Mouse (Mus musculus) hindbrain, embryonic 16.5 days (tissue): Measurements from ENCODE around the gene Rai14. TPM values are rescaled to one million over a fixed set of nuclear protein-coding genes. Genes with fewer than 3 reads are reported as not detected.

Experiments used
- ATAC-seq: fragments of 200-750 bp; cut with Nextera tagmentation; 2 replicates; pipeline ENCODE4 v1.8.0; 2017; ENCODE audit warnings: moderate TSS enrichment, moderate library complexity
- H3K27ac ChIP-seq: fragments of 300-500 bp; sonication (generic); 2 replicates; pipeline ENCODE4 v1.5.1; 2014; ENCODE audit warnings: low read depth, mild to moderate bottlenecking, control low read depth, low read length, moderate library complexity
- H3K27me3 ChIP-seq: fragments of 300-500 bp; sonication (generic); replicated peaks from 2 replicates; pipeline ENCODE4 v1.6.1; 2014; ENCODE audit warnings: low read length; ENCODE audit not compliant: control insufficient read depth, insufficient read depth
- H3K36me3 ChIP-seq: fragments of 300-500 bp; sonication (generic); 2 replicates; pipeline ENCODE4 v1.6.1; 2014; ENCODE audit warnings: mild to moderate bottlenecking, low read length, moderate library complexity, mixed read lengths; ENCODE audit not compliant: control insufficient read depth, insufficient read depth
- H3K4me1 ChIP-seq: fragments of 300-500 bp; sonication (generic); 2 replicates; pipeline ENCODE4 v1.6.1; 2014; ENCODE audit warnings: low read depth, low read length; ENCODE audit not compliant: control insufficient read depth, insufficient read depth
- H3K4me2 ChIP-seq: fragments of 300-500 bp; sonication (generic); 2 replicates; pipeline ENCODE4 v1.6.1; 2014; ENCODE audit warnings: mild to moderate bottlenecking, low read length, control low read depth, moderate library complexity
- H3K4me3 ChIP-seq: fragments of 300-500 bp; sonication (generic); 2 replicates; pipeline ENCODE4 v1.5.1; 2014; ENCODE audit warnings: mild to moderate bottlenecking, low read length, control low read depth, moderate library complexity
- H3K9ac ChIP-seq: fragments of 300-500 bp; sonication (generic); 2 replicates; pipeline ENCODE4 v1.6.1; 2014; ENCODE audit warnings: low read depth, mild to moderate bottlenecking, control low read depth, low read length, moderate library complexity
- H3K9me3 ChIP-seq: fragments of 300-500 bp; sonication (generic); 2 replicates; pipeline ENCODE4 v1.6.1; 2014; ENCODE audit warnings: mild to moderate bottlenecking, low read length, moderate library complexity; ENCODE audit not compliant: control insufficient read depth
- WGBS: fragments of 180-500 bp; shearing (Covaris S2); extraction: QIAGEN DNeasy Blood & Tissue Kit; methylation state at CpG from one replicate; pipeline ENCODE4 v1.1.7; 2014; 5-methylcytosine and 5-hydroxymethylcytosine counted together
- polyA plus RNA-seq: library from polyadenylated mRNA; unstranded; fragments of >200 nt; fragmentation: Nextera tagmentation; extraction: Ambion mirVana; gene quantifications from 2 replicates; pipeline ENCODE4 v1.2.1, GENCODE M21; 2015

The Rai14 gene
- polyA plus RNA-seq, 1 experiment from 2014 or later, result 8.2 TPM

GRCm38 (mm10) chr15:10579159-10579558 lies 135.3 kb downstream of the Rai14 start:
- no peak overlapping the region for H3K27ac ChIP-seq
- H3K4me1 ChIP-seq, result no peaks in the 10 kb centered on the region
- WGBS, result 94% methylated on average over 3 of the region's 3 CpGs
- ATAC-seq, result no peak
- H3K9me3 ChIP-seq, result no peaks in the 10 kb centered on the region
- no peak overlapping the region for H3K4me3 ChIP-seq
- H3K9ac ChIP-seq, result no peak overlapping the region
- no peaks in the 10 kb centered on the region for H3K27me3 ChIP-seq
- H3K4me2 ChIP-seq, result no peak overlapping the region
- H3K36me3 ChIP-seq, result no peaks in the 10 kb centered on the region

- H3K9ac ChIP-seq, result no peak overlapping the region
- H3K9me3 ChIP-seq, result no peaks in the 10 kb centered on the region
- WGBS, result 81% methylated on average over 7 of the region's 7 CpGs
- H3K4me1 ChIP-seq, result no peaks in the 10 kb centered on the region
- ATAC-seq, result no peak
- no peaks in the 10 kb centered on the region for H3K27me3 ChIP-seq
- no peak overlapping the region for H3K4me3 ChIP-seq
- no peak overlapping the region for H3K4me2 ChIP-seq
- H3K36me3 ChIP-seq, result no peaks in the 10 kb centered on the region
- no peak overlapping the region for H3K27ac ChIP-seq
These were observed 147.9 kb downstream of the Rai14 start for GRCm38 (mm10) chr15:10566486-10566885.

DNA sequence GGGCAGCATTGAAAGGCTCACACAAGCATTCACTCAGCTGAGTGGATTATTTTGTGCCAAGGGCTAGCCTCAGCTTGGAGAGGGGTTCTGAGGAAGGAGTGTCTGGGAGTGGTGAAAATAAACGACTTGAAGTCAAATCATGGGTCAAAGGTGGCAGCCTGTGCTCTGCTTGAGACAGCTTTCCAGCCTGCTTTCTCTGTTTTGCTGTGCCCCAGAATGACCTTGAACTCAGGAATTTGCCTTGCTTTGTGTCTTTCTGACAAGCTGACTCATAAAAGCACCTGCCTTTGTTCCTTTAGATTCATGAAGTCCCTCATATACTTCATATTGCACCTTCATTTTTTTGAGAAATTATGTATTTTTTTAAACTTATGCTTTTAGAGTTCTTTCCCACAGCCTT lies 150.2 kb downstream of the Rai14 start:
- Histone ChIP-seq H3K27ac (no peak overlapping the region), H3K4me1 (no peaks in the 10 kb centered on the region), H3K36me3 (no peaks in the 10 kb centered on the region), H3K4me2 (no peak overlapping the region), H3K9ac (no peak overlapping the region), H3K27me3 (no peaks in the 10 kb centered on the region), H3K9me3 (no peaks in the 10 kb centered on the region), H3K4me3 (no peak overlapping the region)
- ATAC-seq, result no peak
- whole genome bisulfite sequencing, result 42% methylated on average over 1 of the region's 1 CpGs

- H3K27me3 ChIP-seq, result no peaks in the 10 kb centered on the region
- H3K27ac ChIP-seq, result no peak overlapping the region
- no peak for ATAC-seq
- H3K36me3 ChIP-seq, result no peaks in the 10 kb centered on the region
- H3K4me2 ChIP-seq, result no peak overlapping the region
- H3K9me3 ChIP-seq, result no peaks in the 10 kb centered on the region
- H3K4me1 ChIP-seq, result no peaks in the 10 kb centered on the region
- no peak overlapping the region for H3K4me3 ChIP-seq
- no peak overlapping the region for H3K9ac ChIP-seq
These were observed 152.1 kb downstream of the Rai14 start for GRCm38 (mm10) chr15:10562281-10562680.

DNA sequence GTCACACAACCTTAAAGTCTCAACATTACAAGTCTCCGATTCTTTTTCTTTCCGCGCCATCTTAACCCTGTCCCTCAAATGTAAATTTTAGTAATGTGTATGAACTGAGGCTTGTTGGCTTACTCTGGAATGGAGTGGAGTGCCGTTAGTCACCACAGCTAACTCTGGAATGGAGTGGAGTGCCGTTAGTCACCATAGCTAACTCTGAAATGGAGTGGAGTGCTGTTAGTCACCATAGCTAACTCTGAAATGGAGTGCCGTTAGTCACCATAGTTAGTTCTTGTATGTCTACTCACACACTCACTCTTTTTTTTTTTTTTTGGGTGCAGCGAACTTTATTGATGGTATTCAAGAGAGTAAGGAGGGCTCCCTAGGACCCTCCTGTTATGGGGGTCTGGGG lies 154.4 kb downstream of the Rai14 start:
- Histone ChIP-seq H3K27me3 (no peaks in the 10 kb centered on the region), H3K27ac (no peak overlapping the region), H3K9me3 (no peaks in the 10 kb centered on the region), H3K4me1 (no peaks in the 10 kb centered on the region), H3K4me3 (no peak overlapping the region), H3K4me2 (no peak overlapping the region), H3K9ac (no peak overlapping the region), H3K36me3 (no peaks in the 10 kb centered on the region)
- ATAC-seq, result no peak
- WGBS, result 98% methylated on average over 7 of the region's 7 CpGs

- Histone ChIP-seq H3K9ac (no peak within 1 kb of the TSS), H3K4me2 (no peak within 1 kb of the TSS), H3K4me3 (no peak within 1 kb of the TSS), H3K9me3 (no peaks in the 10 kb centered on the region), H3K36me3 (no peaks in the 10 kb centered on the region), H3K27me3 (no peaks in the 10 kb centered on the region), H3K27ac (no peak within 1 kb of the TSS), H3K4me1 (no peaks in the 10 kb centered on the region)
- ATAC-seq, result no peak
- 88% methylated on average over 13 of the region's 13 CpGs for WGBS
These were observed 156.0 kb downstream of the Rai14 start, which contains the start of gene Ttc23l for GRCm38 (mm10) chr15:10558465-10558864. TSS of gene Ttc23l (minus strand) at chr15:10558668.

GRCm38 (mm10) chr15:10554336-10554735 lies 160.1 kb downstream of the Rai14 start:
- Histone ChIP-seq H3K36me3 (no peaks in the 10 kb centered on the region), H3K9ac (no peak overlapping the region), H3K4me1 (no peaks in the 10 kb centered on the region), H3K27ac (no peak overlapping the region), H3K4me3 (no peak overlapping the region), H3K4me2 (no peak overlapping the region), H3K27me3 (no peaks in the 10 kb centered on the region), H3K9me3 (no peaks in the 10 kb centered on the region)
- no peak for ATAC-seq

GRCm38 (mm10) chr15:10540271-10541088 lies 173.9 kb downstream of the Rai14 start:
- Histone ChIP-seq H3K27ac (no peak overlapping the region), H3K4me2 (no peak overlapping the region), H3K36me3 (no peaks in the 10 kb centered on the region), H3K27me3 (no peaks in the 10 kb centered on the region), H3K4me3 (no peak overlapping the region), H3K9ac (no peak overlapping the region), H3K9me3 (no peaks in the 10 kb centered on the region), H3K4me1 (no peaks in the 10 kb centered on the region)
- 80% methylated on average over 16 of the region's 16 CpGs for WGBS
- no peak for ATAC-seq

- Histone ChIP-seq H3K9me3 (no peaks in the 10 kb centered on the region), H3K27ac (no peak overlapping the region), H3K4me1 (no peaks in the 10 kb centered on the region), H3K9ac (no peak overlapping the region), H3K27me3 (no peaks in the 10 kb centered on the region), H3K4me3 (no peak overlapping the region), H3K36me3 (no peaks in the 10 kb centered on the region), H3K4me2 (no peak overlapping the region)
- WGBS, result 87% methylated on average over 7 of the region's 7 CpGs
- ATAC-seq, result no peak
These were observed 178.5 kb downstream of the Rai14 start for GRCm38 (mm10) chr15:10535969-10536368.
